Mouse (Mus musculus) forebrain, embryonic 13.5 days (tissue): ENCODE measurements around the gene Dpp10. TPM values are rescaled to one million over a fixed set of nuclear protein-coding genes. Genes with fewer than 3 reads are reported as not detected.

Experiments used
- ATAC-seq: fragments of 200-750 bp; cut with Nextera tagmentation; 2 replicates; pipeline ENCODE4 v1.8.0; 2017
- H3K27ac ChIP-seq: fragments of 300-500 bp; sonication (generic); 2 replicates; pipeline ENCODE4 v1.5.1; 2015; ENCODE audit warnings: inconsistent platforms, mild to moderate bottlenecking, moderate library complexity
- H3K27me3 ChIP-seq: fragments of 300-500 bp; sonication (generic); 2 replicates; pipeline ENCODE4 v1.6.1; 2015; ENCODE audit warnings: mild to moderate bottlenecking, inconsistent platforms
- H3K36me3 ChIP-seq: fragments of 300-500 bp; sonication (generic); 2 replicates; pipeline ENCODE4 v1.6.1; 2015; ENCODE audit warnings: mild to moderate bottlenecking, inconsistent platforms; ENCODE audit not compliant: poor library complexity, severe bottlenecking
- H3K4me1 ChIP-seq: fragments of 300-500 bp; sonication (generic); 2 replicates; pipeline ENCODE4 v1.6.1; 2015; ENCODE audit warnings: inconsistent platforms
- H3K4me2 ChIP-seq: fragments of 300-500 bp; sonication (generic); 2 replicates; pipeline ENCODE4 v1.6.1; 2015; ENCODE audit warnings: inconsistent platforms, mild to moderate bottlenecking, moderate library complexity
- H3K4me3 ChIP-seq: fragments of 300-500 bp; sonication (generic); 2 replicates; pipeline ENCODE4 v1.5.1; 2015; ENCODE audit warnings: mild to moderate bottlenecking, inconsistent platforms
- H3K9ac ChIP-seq: fragments of 300-500 bp; sonication (generic); 2 replicates; pipeline ENCODE4 v1.6.1; 2015; ENCODE audit warnings: mild to moderate bottlenecking, inconsistent platforms
- H3K9me3 ChIP-seq: fragments of 300-500 bp; sonication (generic); replicated peaks from 2 replicates; pipeline ENCODE4 v1.6.1; 2016; ENCODE audit warnings: inconsistent platforms
- WGBS: fragments of 180-500 bp; shearing (Covaris S2); methylation state at CpG from one replicate; pipeline ENCODE4 v1.1.7; 2015; 5-methylcytosine and 5-hydroxymethylcytosine counted together
- polyA plus RNA-seq: library from polyadenylated mRNA; unstranded; fragments of >200 nt; fragmentation: Nextera tagmentation; extraction: Ambion mirVana; gene quantifications from 2 replicates; pipeline ENCODE4 v1.2.1, GENCODE M21; 2015

Dpp10 gene
- 2.9 and 3.2 TPM in 2 replicates for polyA plus RNA-seq

GRCm38 (mm10) chr1:124044925-124045640 lies at the start of gene Dpp10:
Gene Dpp10, minus strand, starts transcription at chr1:124045559.
- H3K9me3 ChIP-seq = no peaks in the 10 kb centered on the region
- peaks cover 30% of the 10 kb centered on the region for H3K27me3 ChIP-seq
- H3K9ac ChIP-seq = peak within 1 kb of the TSS; percentile 66
- peak within 1 kb of the TSS; percentile 19; the same call in 1 of the 2 replicates for H3K27ac ChIP-seq
- WGBS = under 1% methylated on average over 31 of the region's 38 CpGs
- no peaks in the 10 kb centered on the region for H3K36me3 ChIP-seq
- H3K4me1 ChIP-seq = peaks cover 13% of the 10 kb centered on the region; the same call in 1 of the 2 replicates
- peak within 1 kb of the TSS; percentile 60 for H3K4me3 ChIP-seq
- H3K4me2 ChIP-seq = peak within 1 kb of the TSS; percentile 91
- peak; percentile 72 for ATAC-seq

GRCm38 (mm10) chr1:124048544-124048943 lies 3.2 kb upstream of the Dpp10 start:
- H3K4me3 ChIP-seq = no peak overlapping the region
- peaks cover 25% of the 10 kb centered on the region for H3K27me3 ChIP-seq
- H3K4me1 ChIP-seq = peaks cover 13% of the 10 kb centered on the region; the same call in 1 of the 2 replicates
- no peak overlapping the region for H3K27ac ChIP-seq
- no peak overlapping the region for H3K9ac ChIP-seq
- 93% methylated on average over 1 of the region's 1 CpGs for WGBS
- H3K9me3 ChIP-seq = no peaks in the 10 kb centered on the region
- no peak overlapping the region for H3K4me2 ChIP-seq
- ATAC-seq = no peak
- no peaks in the 10 kb centered on the region for H3K36me3 ChIP-seq

GRCm38 (mm10) chr1:124045761-124046300 lies 472 bp upstream of the Dpp10 start:
- H3K9me3 ChIP-seq = no peaks in the 10 kb centered on the region
- under 1% methylated on average over 44 of the region's 44 CpGs for WGBS
- H3K4me1 ChIP-seq = peaks cover 13% of the 10 kb centered on the region; the same call in 1 of the 2 replicates
- H3K4me2 ChIP-seq = peak overlapping the region; percentile 91
- H3K9ac ChIP-seq = peak overlapping the region; percentile 66
- H3K36me3 ChIP-seq = no peaks in the 10 kb centered on the region
- peak overlapping the region; percentile 19; the same call in 1 of the 2 replicates for H3K27ac ChIP-seq
- peak; percentile 94 for ATAC-seq
- peaks cover 30% of the 10 kb centered on the region for H3K27me3 ChIP-seq
- H3K4me3 ChIP-seq = peak overlapping the region; percentile 60

GRCm38 (mm10) chr1:124044161-124044560 lies 1.2 kb downstream of the Dpp10 start:
- Histone ChIP-seq H3K9ac (peak overlapping the region; percentile 16; the same call in 1 of the 2 replicates), H3K27me3 (peaks cover 30% of the 10 kb centered on the region), H3K4me1 (peaks cover 13% of the 10 kb centered on the region; the same call in 1 of the 2 replicates), H3K36me3 (no peaks in the 10 kb centered on the region), H3K27ac (no peak overlapping the region), H3K4me2 (peak overlapping the region; percentile 91), H3K4me3 (peak overlapping the region; percentile 60), H3K9me3 (no peaks in the 10 kb centered on the region)
- no peak for ATAC-seq
- WGBS = 9% methylated on average over 12 of the region's 12 CpGs

- H3K4me2 ChIP-seq = peak overlapping the region; percentile 91
- peaks cover 13% of the 10 kb centered on the region; the same call in 1 of the 2 replicates for H3K4me1 ChIP-seq
- H3K27ac ChIP-seq = no peak overlapping the region
- H3K36me3 ChIP-seq = no peaks in the 10 kb centered on the region
- peak overlapping the region; percentile 60; the same call in 1 of the 2 replicates for H3K4me3 ChIP-seq
- no peak overlapping the region for H3K9ac ChIP-seq
- ATAC-seq = no peak
- WGBS = 58% methylated on average over 6 of the region's 6 CpGs
- H3K9me3 ChIP-seq = no peaks in the 10 kb centered on the region
- H3K27me3 ChIP-seq = peaks cover 30% of the 10 kb centered on the region
Measured at GRCm38 (mm10) chr1:124043421-124043820, 1.9 kb downstream of the Dpp10 start.

- no peak for ATAC-seq
- H3K4me2 ChIP-seq = no peak overlapping the region
Measured at GRCm38 (mm10) chr1:124041559-124041958, 3.8 kb downstream of the Dpp10 start.

GRCm38 (mm10) chr1:124035306-124035990 lies 9.9 kb downstream of the Dpp10 start:
- Histone ChIP-seq H3K27me3 (no peaks in the 10 kb centered on the region), H3K27ac (no peak overlapping the region), H3K4me3 (no peak overlapping the region), H3K9ac (no peak overlapping the region), H3K9me3 (no peaks in the 10 kb centered on the region), H3K36me3 (no peaks in the 10 kb centered on the region), H3K4me1 (no peaks in the 10 kb centered on the region), H3K4me2 (no peak overlapping the region)
- ATAC-seq = no peak
- 80% methylated on average over 4 of the region's 4 CpGs for WGBS

More at GRCm38 (mm10) chr1:124041559-124041958, 3.8 kb downstream of the Dpp10 start:
- Histone ChIP-seq H3K27me3 (peaks cover 25% of the 10 kb centered on the region), H3K4me1 (peaks cover 13% of the 10 kb centered on the region; the same call in 1 of the 2 replicates), H3K9me3 (no peaks in the 10 kb centered on the region), H3K27ac (no peak overlapping the region), H3K4me3 (no peak overlapping the region), H3K36me3 (no peaks in the 10 kb centered on the region), H3K9ac (no peak overlapping the region)
- WGBS = 5% methylated on average over 3 of the region's 3 CpGs

- Histone ChIP-seq H3K4me1 (no peaks in the 10 kb centered on the region), H3K4me3 (no peak overlapping the region), H3K27ac (no peak overlapping the region), H3K27me3 (no peaks in the 10 kb centered on the region), H3K9me3 (no peaks in the 10 kb centered on the region), H3K9ac (no peak overlapping the region), H3K36me3 (no peaks in the 10 kb centered on the region), H3K4me2 (no peak overlapping the region)
- WGBS = 54% methylated on average over 6 of the region's 6 CpGs
- no peak for ATAC-seq
Measured at GRCm38 (mm10) chr1:124032677-124033076, 12.7 kb downstream of the Dpp10 start.

GRCm38 (mm10) chr1:124031968-124032367 lies 13.4 kb downstream of the Dpp10 start:
- ATAC-seq = no peak
- Histone ChIP-seq H3K9ac (no peak overlapping the region), H3K4me2 (no peak overlapping the region), H3K27me3 (no peaks in the 10 kb centered on the region), H3K9me3 (no peaks in the 10 kb centered on the region), H3K27ac (no peak overlapping the region), H3K36me3 (no peaks in the 10 kb centered on the region), H3K4me3 (no peak overlapping the region), H3K4me1 (no peaks in the 10 kb centered on the region)
- 85% methylated on average over 2 of the region's 2 CpGs for WGBS

- Histone ChIP-seq H3K9ac (no peak overlapping the region), H3K4me1 (no peaks in the 10 kb centered on the region), H3K27ac (no peak overlapping the region), H3K36me3 (no peaks in the 10 kb centered on the region), H3K4me2 (no peak overlapping the region), H3K27me3 (no peaks in the 10 kb centered on the region), H3K4me3 (no peak overlapping the region), H3K9me3 (no peaks in the 10 kb centered on the region)
- 0 out of 2 replicates have a peak, but pooled peaks have one; percentile 8 for ATAC-seq
- 71% methylated on average over 6 of the region's 6 CpGs for WGBS
Measured at GRCm38 (mm10) chr1:124002797-124003196, 42.6 kb downstream of the Dpp10 start.

- Histone ChIP-seq H3K4me2 (no peak overlapping the region), H3K36me3 (no peaks in the 10 kb centered on the region), H3K4me3 (no peak overlapping the region), H3K27ac (no peak overlapping the region), H3K27me3 (no peaks in the 10 kb centered on the region), H3K9ac (no peak overlapping the region), H3K4me1 (no peaks in the 10 kb centered on the region), H3K9me3 (no peaks in the 10 kb centered on the region)
- no peak for ATAC-seq
- 53% methylated on average over 3 of the region's 3 CpGs for whole genome bisulfite sequencing
Measured at GRCm38 (mm10) chr1:123995780-123996179, 49.6 kb downstream of the Dpp10 start.
